Mouse (Mus musculus) heart, postnatal 0 days (tissue): ENCODE data around the gene Prss27.

Experiments
- CTCF ChIP-seq: IDR thresholded peaks from 2 replicates; pipeline ENCODE4 v1.5.1; 2016; ENCODE audit warnings: antibody characterized with exemption, control low read depth, low read depth
- EP300 ChIP-seq: IDR thresholded peaks from 2 replicates; pipeline ENCODE4 v1.6.1; 2016; ENCODE audit warnings: antibody characterized with exemption, low read depth

- TF ChIP-seq EP300 (no peak), CTCF (no peak)
These were observed 8.1 kb downstream of the Prss27 start for GRCm38 (mm10) chr17:24046026-24046425.
